Mouse (Mus musculus): ENCODE measurements around the gene Alpl.

The Alpl gene

DNA sequence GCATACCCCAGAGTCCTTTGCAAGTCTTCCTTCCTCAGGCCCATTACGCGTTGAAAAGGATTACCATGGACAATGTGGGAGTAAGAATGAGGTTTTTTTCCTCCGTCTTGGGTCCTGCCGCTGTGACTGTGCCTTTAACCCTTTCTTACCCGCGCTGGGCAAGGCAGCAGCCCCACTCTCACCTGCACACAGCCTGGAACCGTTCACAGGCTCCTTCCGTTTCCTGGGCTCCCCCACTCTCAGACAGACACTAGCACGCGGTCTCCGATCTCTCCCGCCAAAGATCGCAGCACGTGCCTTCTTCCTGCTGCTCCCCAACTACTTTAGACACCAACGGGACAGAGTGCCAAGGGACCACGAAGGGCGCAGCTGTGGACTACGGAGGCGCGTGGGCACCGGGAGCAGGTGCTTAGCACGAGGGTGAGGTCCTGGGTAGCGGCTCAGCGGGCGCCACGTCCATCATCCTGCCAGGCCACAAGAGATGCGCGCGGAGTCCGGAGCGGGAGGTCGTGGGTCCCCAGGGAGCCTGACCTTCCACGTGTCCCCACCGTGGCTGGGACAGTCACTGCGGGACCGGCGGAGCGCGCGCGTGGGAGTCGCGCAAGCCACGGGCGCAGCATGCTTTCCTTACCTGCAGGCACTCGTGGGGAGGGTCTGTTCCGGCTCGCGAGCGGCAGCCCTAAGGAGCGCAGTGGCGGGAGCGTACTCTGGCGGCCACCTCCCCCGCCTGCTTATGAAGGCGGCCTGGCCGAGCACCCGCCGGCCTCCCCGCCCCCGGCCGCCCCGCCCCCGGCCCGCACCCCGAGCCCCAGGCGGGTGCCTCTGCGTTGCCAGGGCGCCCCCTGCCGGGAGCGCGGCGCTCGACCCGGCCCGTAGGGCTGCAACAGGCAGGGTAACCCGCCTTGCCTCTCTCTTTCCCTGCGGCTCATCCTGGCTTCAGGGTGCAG is at the start of gene Alpl:
TSS of gene Alpl (minus strand) at position 774 of the 947 bp plus-strand sequence.
- in situ Hi-C loops (cut with MboI, MseI): no loop called here

DNA sequence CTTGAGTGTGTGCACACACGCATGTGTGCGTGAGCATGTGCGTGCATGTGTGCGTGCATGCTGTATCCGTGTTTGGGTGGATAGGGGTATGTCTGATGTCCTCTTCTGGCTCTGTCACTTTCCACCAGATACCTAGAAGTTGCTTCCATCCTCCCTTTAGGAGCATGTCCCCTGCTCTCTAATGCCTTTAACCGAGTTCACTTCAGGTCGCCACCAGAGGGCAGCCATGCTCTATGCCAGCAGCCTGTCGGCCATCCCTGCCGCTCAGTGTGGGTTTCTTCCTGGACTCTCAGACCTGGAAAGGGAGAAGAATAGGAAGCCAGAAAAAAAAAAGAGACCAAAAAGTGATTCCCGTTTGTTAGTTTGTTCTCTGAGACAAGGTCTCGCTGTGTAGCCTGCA is 48.5 kb upstream of the Alpl start:
- in situ Hi-C loops (cut with MboI, MseI): no loop called here

DNA sequence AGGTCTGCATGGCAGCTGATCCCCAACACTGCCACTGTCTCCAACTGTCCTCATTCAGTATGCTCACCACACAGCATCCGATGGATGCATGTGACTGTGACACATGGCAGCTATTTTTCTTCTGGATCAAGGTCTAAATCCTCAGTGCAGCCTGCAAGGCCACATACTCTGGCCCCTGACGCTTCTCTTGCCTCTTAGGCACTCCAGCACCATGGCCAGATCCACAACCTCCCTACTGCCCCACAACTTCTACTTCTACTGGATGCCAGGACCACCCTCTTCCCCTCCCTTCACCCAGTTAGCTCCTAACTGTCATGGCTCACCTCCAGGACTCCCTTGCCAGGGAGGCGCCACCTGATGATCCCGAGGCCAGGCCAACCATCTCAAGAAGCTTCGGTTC is 43.3 kb upstream of the Alpl start:
- in situ Hi-C loops (cut with MboI, MseI): loop anchor here (5.0 kb wide), 1 partner anchor 112 kb away; no protein-coding TSS in a partner anchor

GRCm38 (mm10) chr4:137838791-137839190 is 42.6 kb upstream of the Alpl start:
- in situ Hi-C loops (cut with MboI, MseI): loop anchor here (5.0 kb wide), 1 partner anchor 111 kb away; no protein-coding TSS in a partner anchor

DNA sequence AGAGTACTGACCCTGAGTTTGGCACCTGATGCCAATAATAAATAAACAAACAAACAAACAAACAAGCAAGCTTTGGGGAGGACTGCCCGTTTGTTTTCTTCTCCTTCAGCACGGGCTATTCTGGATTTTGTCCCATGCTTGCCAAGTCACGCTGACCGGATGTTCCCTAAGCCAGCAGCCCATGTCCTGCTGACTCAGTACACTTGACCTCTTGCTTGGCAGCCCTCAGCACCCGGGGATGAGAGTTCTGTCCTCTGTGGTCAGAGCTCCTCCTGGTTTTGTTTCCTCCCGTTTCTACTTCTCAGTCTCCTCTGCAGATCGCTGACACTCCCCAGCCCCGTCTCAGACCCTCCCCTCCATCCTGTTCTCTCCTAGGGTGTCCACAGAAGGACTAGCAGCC is 41.6 kb upstream of the Alpl start:
- in situ Hi-C loops (cut with MboI, MseI): loop anchor here (5.0 kb wide), 1 partner anchor 110 kb away; no protein-coding TSS in a partner anchor

DNA sequence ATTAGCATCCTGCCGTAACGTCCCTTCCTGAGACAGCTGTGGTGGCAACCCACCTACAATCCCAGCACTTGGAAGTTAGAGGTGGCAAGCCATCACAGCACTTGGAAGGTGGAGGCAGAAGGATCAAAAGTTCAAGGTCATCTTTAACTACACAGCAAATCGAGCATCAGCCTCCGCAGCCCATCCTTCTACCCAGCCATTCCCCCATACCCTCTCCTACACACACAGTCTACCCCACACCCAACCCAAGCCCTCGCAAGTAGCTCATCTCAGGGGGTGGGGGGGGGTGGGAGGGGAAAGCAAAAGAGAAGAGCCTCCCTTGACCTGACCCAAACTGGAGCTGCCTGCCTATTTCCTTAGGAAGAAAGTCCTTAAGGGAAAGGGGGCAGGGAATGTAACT is 40.6 kb upstream of the Alpl start:
- in situ Hi-C loops (cut with MboI, MseI): loop anchor here (5.0 kb wide), 1 partner anchor 109 kb away; no protein-coding TSS in a partner anchor

DNA sequence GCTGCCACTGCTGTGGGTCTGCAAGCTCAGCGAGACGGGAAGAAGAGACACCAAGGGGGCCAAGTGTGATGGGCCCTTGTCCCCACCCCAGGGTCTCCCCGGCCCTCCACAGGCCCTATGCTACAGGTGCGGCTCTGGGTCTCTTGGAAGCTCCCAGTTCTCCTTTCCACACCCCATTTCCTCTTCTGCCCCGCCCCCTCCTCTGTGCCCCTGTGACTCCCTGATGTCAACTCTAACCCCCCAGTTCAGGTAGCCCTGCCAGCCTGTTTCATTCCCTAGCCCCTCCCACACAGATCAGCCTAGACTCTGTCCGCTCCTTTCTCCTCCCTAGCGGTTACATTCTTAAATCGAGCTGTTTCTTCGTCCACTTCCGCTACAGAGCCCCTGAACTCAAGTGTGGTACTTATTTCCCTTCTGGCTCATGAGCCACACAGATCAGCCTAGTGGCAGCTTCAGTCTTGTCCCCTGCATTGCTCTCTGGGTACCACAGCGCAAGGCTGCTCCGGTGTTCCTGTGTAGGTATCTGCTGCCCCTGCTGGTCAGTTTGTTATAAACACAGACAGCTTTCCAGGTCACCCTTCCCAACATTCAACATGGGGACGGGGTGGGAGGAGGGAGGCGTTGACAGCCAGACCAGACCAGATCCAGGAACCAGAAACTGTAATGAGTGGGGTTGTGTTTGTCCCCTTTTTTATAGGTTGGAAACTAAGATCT is 39.6 kb upstream of the Alpl start:
- in situ Hi-C loops (cut with MboI, MseI): loop anchor here (5.0 kb wide), 1 partner anchor 108 kb away; no protein-coding TSS in a partner anchor

DNA sequence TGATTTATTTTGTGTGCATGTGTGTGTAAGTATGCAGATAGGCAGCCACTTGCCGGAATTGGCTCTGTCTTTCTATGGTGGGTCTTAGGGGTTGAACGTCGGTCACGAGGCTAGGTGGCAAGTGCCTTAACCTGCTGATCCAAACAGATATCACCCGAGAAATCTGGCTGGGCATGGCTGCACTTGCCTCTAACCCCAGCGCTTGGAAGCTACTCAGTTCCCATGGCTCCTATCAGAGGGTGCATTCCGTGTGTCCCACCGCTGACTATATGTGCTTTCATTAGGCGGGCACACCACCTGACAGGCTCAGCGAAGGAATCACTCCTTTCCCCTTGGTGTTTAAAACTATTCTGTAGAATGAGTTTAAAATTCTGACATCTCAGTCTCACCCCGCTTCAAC is 35.4 kb upstream of the Alpl start:
- in situ Hi-C loops (cut with MboI, MseI): no loop called here

DNA sequence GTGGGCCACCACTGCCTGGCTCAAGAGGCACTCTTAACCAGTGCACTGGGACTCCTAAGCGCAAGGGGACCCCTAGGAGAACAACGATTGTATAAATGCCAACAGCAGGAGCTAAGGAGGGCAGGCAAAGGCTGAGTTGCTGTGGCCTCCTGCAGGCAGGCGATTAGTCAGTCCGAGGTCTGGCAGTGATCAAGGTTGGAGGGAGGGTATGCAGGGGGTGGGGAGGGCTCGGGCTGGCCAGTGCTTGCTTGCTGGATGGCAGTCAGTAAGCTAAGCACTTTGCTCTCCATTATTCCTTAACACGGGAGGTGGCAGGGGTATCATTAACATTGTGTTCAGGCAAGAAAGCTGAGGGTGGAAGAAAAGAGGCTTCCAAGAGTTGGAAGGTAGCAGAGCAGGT is 34.2 kb upstream of the Alpl start:
- in situ Hi-C loops (cut with MboI, MseI): no loop called here

DNA sequence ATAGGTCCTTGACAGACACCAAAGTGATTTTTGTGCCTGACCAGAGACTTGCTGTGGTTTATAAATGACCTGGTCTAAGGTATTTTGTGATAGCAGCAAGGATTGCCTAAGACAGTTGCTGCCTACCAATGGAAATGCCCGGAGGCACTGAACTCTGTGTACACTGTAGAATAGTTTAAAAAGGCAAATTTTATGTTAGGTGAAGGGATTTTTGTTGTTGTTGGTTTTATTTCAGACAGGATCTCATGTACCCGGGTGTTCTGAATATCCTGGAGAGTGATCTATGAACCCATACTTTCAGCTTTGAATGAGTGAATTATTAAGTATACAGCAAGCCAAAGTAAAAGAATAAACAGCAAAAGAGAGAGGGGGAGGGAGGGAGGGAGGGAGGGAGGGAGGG is 28.7 kb upstream of the Alpl start:
- in situ Hi-C loops (cut with MboI, MseI): no loop called here

GRCm38 (mm10) chr4:137823542-137823941 is 27.4 kb upstream of the Alpl start:
- in situ Hi-C loops (cut with MboI, MseI): no loop called here

GRCm38 (mm10) chr4:137822537-137822936 is 26.4 kb upstream of the Alpl start:
- in situ Hi-C loops (cut with MboI, MseI): no loop called here

DNA sequence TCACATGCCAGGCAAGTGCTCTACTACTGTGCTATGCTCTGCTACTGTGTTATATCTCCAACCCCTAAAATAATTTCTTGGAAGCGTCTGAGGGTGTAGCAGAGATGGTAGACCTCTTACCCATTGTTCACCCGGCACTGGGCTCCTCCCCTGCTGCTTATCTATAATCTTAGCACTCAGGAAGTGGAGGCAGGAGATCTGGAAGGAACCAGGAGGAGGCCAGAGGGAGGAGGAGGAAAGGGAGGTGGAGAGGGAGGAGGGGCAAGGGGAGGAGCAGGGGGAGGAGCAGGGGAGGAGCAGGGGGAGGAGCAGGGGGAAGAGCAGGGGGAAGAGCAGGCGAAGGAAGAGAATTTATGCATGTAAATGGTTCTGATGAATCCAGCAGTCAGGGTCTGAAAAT is 24.5 kb upstream of the Alpl start:
- in situ Hi-C loops (cut with MboI, MseI): no loop called here

DNA sequence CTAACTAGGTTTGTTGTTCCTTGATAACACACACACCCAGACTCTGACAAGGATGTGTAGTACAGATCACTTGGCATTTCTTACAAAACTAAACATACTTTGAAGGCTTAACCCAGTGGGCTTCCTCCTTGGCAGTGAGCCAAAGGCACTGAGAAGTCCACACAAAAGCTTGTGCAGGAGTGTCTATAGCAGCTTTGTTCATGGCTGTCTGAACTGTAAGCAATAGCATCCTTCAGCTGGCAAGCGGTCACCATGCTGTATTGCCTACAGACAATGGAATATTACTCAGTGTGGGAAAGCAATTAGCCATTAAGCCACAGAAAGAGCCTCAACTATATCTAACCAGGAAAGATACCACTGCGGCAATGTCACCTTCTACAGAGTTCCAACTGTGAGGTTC is 23.3 kb upstream of the Alpl start:
- in situ Hi-C loops (cut with MboI, MseI): no loop called here

DNA sequence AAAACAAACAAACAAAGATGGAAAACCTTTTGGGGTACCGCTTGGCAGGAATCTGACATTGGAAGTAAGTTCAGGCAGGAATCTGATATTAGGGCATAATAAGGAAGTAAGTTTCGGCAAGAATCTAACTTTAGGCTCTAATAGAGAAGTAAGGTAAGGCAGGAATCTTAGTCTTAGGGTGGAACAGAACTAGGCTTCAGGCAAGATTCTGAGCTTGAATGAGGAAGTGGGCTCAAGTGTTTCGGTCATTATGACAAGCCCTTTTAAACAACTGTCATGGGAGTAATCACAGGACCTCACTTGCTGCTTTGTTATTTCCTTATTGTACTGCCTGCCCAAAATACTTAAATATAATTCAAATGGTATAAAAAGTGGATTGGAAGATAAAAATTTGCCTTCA is 22.2 kb upstream of the Alpl start:
- in situ Hi-C loops (cut with MboI, MseI): no loop called here

GRCm38 (mm10) chr4:137816216-137816615 is 20.0 kb upstream of the Alpl start:
- in situ Hi-C loops (cut with MboI, MseI): no loop called here

GRCm38 (mm10) chr4:137815473-137815872 is 19.3 kb upstream of the Alpl start:
- in situ Hi-C loops (cut with MboI, MseI): no loop called here

DNA sequence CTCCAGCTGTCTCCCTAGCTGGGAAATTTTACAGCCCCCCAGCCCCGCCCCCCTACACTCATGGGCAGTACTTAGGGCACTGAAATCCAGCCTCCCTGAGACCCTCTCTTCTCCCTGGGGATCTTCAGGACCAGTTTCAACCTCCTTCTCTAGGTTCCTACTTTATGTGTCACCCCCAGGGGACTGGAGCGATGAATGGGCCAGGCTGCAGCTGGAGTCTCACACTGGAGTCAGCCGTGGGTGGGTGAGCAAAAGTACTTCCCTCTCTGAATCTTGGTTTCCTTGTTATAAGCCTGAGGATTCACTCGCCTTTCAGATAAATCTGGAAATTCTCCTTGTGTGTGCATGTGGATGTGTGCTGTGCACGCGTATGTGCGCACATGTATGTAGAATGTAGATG is 18.0 kb upstream of the Alpl start:
- in situ Hi-C loops (cut with MboI, MseI): loop anchor here (5.0 kb wide), 1 partner anchor 1367 kb away; no protein-coding TSS in a partner anchor

DNA sequence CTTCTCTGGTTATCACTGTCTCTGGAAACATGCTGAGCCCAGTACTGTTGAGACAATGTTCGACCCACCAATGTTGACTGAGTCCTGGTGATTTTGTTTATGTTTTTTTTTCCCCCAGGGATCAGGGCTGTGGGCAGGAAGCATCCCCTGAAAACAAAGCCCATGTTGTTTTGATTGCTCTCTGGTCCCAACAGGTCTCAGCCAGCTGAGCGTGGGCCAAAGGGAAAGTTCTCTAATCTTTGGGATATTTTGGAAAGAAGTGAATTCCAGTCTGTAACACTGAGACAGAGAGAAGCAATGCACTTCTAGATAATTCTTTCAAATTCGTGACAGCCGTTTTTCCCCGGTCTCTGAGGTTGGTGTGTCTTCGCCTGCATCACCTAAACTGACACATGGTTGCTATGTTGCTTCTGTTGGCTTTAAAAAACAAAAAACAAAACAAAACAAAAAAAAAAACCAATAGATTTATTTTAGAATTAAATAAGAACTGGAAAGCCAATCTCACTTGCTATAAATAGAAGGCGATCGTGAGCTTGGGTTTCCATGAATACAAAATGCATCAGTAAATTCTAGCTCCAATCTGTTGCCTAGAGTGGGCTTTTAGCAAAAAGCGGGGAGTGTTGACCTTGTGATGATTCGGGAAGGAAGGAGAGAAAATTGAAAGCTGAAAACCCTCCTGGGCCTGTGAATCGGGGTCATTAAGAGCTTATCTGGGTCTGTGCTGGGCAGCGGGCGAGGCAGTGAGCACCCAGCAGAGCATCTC is 16.9 kb upstream of the Alpl start:
- in situ Hi-C loops (cut with MboI, MseI): loop anchor here (5.0 kb wide), 1 partner anchor 1366 kb away; no protein-coding TSS in a partner anchor

GRCm38 (mm10) chr4:137809999-137810398 is 13.8 kb upstream of the Alpl start:
- in situ Hi-C loops (cut with MboI, MseI): loop anchor here (5.0 kb wide), 1 partner anchor 1363 kb away; no protein-coding TSS in a partner anchor

GRCm38 (mm10) chr4:137807301-137807851 is 11.2 kb upstream of the Alpl start:
- in situ Hi-C loops (cut with MboI, MseI): no loop called here
